Mouse (Mus musculus): ENCODE data around the gene Hes5. TPM values are rescaled to one million over a fixed set of nuclear protein-coding genes. Genes with fewer than 3 reads are reported as not detected.
A peak's percentile ranks its signal among the peaks of the same experiment; 100 is the strongest.

Hes5 gene
- total RNA-seq (2021) = not detected
- long read RNA-seq, experiment 1 = 0 reads
- long read RNA-seq, experiment 2 = 0 reads

DNA sequence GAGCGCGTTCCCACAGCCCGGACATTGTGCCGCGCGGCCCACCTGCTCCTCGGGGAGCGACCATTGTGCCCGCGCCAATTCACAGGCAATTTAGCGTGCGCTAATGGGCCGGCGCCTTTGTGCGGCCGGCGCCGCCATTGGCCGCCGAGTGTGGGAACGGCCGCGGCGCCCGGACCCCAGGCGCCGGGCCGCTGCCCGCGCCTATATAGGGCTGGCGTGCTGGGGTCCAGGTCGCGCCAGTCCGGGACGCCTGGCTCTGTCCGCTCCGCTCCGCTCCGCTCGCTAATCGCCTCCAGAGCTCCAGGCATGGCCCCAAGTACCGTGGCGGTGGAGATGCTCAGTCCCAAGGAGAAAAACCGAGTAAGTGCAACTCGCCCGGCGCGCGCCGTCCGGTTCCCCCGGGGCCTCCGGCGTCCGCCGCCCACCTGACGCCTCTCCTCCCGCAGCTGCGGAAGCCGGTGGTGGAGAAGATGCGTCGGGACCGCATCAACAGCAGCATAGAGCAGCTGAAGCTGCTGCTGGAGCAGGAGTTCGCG lies at the start of gene Hes5:
TSS of gene Hes5 (plus strand) at position 234 of the 536 bp plus-strand sequence.
- DNase-seq (ENCODE audit: low spot score) = no peak

GRCm38 (mm10) chr4:154911644-154912043 lies 49.1 kb upstream of the Hes5 start:
- DNase-seq (ENCODE audit: low spot score) = no peak

DNA sequence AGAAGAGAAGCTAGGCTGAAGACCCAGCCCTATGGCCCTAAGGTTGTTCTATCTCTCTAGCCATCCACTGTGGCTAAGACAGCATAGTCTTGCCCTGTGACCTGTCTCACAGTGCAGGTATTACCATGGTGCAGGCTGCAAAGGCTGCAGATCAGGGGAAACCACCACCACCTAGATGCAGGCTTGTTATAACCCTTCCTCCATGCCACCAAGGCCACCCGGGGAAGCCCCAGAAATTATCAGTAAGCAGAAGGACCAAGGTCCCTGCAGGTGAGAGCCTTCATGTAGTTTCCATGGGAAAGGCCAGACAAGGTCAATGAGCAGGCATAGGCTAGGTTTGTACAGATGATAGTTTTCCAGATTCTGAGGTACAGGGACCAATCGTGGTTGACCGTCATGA lies 46.9 kb upstream of the Hes5 start:
- no peak for DNase-seq (ENCODE audit: low spot score)

DNA sequence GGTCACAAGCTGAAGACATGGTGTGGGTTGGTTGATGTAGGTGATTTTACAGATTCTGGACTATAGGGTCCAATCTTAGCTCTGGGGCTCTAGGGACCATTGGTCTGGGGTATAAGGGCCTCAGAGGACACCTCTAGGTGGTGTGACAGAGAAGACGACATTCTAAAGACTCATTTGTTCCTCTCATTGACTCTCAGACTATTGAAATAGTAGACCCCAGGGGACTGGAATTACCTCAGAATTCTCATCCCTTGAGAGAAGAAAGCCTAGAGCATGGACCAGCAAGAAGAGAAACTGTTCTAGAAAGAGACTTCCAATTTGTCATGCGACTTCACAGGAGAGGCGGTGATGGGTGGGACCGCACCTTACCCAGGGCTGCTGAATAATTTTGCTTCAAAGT lies 46.5 kb upstream of the Hes5 start:
- no peak for DNase-seq (ENCODE audit: low spot score)

DNA sequence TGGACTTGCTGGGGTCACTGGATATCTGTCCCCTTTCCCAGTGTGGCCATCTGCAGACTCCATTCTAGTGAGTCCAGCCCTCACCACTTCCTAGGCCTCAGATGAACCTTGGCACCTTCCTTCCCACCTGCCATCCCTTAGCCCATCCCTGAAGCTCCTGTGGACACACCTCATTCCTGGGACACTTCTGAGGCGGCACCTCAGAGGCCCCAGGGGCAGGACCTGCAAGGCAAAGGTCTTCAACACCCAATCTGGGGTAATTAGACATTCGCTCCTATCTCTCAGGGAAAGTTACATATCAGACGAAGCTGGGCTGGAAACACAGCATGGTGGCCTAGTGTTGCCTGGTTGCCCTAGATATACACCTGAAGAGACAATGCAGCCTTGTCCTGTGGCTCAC lies 46.0 kb upstream of the Hes5 start:
- no peak for DNase-seq (ENCODE audit: low spot score)

- DNase-seq (ENCODE audit: low spot score) = no peak
Measured at GRCm38 (mm10) chr4:154915286-154915685, 45.4 kb upstream of the Hes5 start.

- no peak for DNase-seq (ENCODE audit: low spot score)
Measured at GRCm38 (mm10) chr4:154916662-154917061, 44.1 kb upstream of the Hes5 start.

GRCm38 (mm10) chr4:154922291-154922690 lies 38.4 kb upstream of the Hes5 start:
- peak; percentile 75 for DNase-seq (ENCODE audit: low spot score)

DNA sequence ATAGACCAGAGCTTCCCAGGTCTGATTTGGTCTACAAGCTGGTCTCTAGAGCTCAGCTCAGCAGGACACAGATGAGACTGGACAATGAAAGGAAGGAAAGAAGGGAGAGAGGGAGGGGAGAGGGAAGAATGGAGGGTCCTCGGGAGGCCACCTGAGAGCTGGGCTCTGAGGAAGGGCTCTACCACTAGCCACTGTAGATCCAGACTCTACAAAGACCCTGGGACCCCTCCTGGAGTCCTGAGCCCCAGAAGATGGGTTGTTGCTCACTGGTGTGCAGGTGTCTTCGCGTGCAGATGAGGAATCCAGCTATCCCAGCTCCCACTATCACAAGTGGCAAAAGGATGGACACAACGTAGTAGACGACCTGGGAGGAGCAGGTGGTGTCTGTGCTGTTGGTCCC lies 37.8 kb upstream of the Hes5 start:
- no peak for DNase-seq (ENCODE audit: low spot score)

GRCm38 (mm10) chr4:154925413-154925812 lies 35.3 kb upstream of the Hes5 start:
- DNase-seq (ENCODE audit: low spot score) = no peak

GRCm38 (mm10) chr4:154926969-154927898 lies 33.5 kb upstream of the Hes5 start:
- no peak for DNase-seq (ENCODE audit: low spot score)

GRCm38 (mm10) chr4:154927899-154928337 lies 32.8 kb upstream of the Hes5 start:
- DNase-seq (ENCODE audit: low spot score) = peak; percentile 60

DNA sequence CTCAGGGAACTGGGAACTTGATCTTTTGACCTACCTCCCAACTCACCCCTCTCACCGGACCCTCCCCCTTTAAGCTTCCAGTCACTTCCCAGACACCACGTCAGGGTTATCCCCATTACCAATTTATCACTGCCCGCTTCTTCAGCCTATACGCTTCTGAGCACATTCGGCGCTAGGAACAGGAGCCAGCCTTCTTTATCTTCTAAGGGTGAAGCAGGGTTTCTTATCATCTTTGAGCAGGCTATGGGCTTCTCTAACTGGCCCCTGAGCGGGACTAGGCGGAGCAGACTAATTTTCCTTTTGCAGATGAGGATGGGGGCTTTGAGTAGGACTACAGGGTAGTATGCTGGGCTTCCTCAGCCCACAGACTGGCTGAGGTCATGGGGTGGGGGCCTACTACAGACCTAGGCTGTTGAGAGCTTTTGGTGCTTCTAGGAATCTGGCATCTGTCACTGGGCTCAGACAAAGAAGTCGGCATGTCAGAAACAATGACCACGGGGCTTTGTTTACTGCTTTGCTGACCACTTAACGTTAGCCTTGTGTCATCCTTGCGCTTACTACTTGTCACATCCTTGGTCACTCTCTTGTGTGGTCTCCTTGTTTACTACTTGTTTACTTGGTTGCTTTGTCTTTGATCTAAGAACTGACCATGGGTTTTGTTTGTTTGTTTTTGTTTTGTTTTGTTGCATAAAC lies 32.2 kb upstream of the Hes5 start, which contains the start of gene Tnfrsf14:
TSS of gene Tnfrsf14 (minus strand) at position 169 of the 693 bp plus-strand sequence.
- no peak for DNase-seq (ENCODE audit: low spot score)

- peak; percentile 72 for DNase-seq (ENCODE audit: low spot score)
Measured at GRCm38 (mm10) chr4:154929088-154929660, 31.5 kb upstream of the Hes5 start.

- DNase-seq (ENCODE audit: low spot score) = no peak
Measured at GRCm38 (mm10) chr4:154933306-154933907, 27.3 kb upstream of the Hes5 start.

GRCm38 (mm10) chr4:154934800-154935199 lies 25.9 kb upstream of the Hes5 start:
- DNase-seq (ENCODE audit: low spot score) = no peak

- DNase-seq (ENCODE audit: low spot score) = no peak
Measured at GRCm38 (mm10) chr4:154935788-154936187, 24.9 kb upstream of the Hes5 start.

- no peak for DNase-seq (ENCODE audit: low spot score)
Measured at GRCm38 (mm10) chr4:154936542-154937255, 24.0 kb upstream of the Hes5 start.

GRCm38 (mm10) chr4:154937746-154938145 lies 23.0 kb upstream of the Hes5 start:
- DNase-seq (ENCODE audit: low spot score) = no peak

DNA sequence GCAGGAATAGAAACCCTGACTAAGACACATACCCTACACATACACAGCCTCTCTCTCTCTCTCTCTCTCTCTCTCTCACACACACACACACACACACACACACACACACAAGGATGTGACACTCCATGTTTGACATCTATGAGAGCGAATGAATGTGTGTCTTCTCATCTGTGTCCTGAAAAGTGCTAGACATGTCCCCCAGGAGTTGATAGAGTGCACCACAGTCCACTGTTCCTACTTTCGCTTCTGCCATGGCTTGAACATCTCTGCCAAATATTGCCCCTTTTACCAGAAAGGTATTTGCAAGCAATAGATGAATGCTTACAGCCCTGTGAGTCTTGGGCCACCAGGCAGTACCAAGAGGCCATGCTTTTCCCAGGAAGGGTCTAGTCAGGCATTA lies 20.6 kb upstream of the Hes5 start:
- DNase-seq (ENCODE audit: low spot score) = no peak

- DNase-seq (ENCODE audit: low spot score) = no peak
Measured at GRCm38 (mm10) chr4:154941831-154942230, 18.9 kb upstream of the Hes5 start.
